8 mouse cellular contexts compared by ENCODE assay signal in the genomic region with DNA sequence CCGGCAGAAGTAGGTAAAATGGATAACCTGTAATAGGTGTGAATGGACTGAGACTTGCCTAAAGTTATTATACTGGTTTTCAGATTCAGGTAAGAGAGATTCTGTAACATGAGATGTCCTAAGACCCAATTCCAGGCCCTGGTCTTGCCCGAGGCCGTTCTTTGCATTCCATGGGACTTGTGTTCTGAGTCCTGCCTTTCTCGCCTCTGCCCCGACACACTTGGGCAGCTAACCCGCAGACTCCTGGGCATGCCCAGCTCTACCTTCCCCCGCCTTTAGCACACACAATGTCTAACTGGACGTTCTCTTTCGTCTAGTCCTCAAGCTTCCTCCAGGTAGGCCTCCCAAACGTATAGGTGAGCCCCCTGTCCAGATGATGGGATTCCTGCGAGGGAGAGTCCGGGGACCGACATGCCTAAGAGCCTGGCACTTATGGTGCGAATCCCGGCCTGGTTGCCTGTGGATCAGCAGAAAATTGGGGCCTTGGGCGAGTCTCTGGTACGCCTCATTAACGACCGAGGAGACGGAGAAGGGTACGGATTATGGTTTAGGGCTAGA. TPM values are rescaled to one million over a fixed set of nuclear protein-coding genes. Genes with fewer than 3 reads are reported as not detected.
DNase-seq lines count a peak whose midpoint lies in the region; ATAC-seq lines count a peak whose summit lies in the region.

No protein-coding gene starts in this region.

- H3K36me3 ChIP-seq in kidney, embryonic 14.5 days (ENCODE audit: control insufficient read depth, insufficient read depth, low read length): peaks cover 8% of the 10 kb centered on the region; the same call in 1 of the 2 replicates
- no peaks in the 10 kb centered on the region for H3K36me3 ChIP-seq in hindbrain, embryonic 12.5 days
- no peaks in the 10 kb centered on the region for H3K36me3 ChIP-seq in liver, embryonic 16.5 days (ENCODE audit: control insufficient read depth, insufficient read depth)

- peak overlapping the region; percentile 99 for H3K9ac ChIP-seq in kidney, embryonic 14.5 days (ENCODE audit: low read depth, low read length)
- H3K9ac ChIP-seq in hindbrain, embryonic 12.5 days: peak overlapping the region; percentile 89
- H3K9ac ChIP-seq in liver, embryonic 16.5 days (ENCODE audit: low read depth, low read length): peak overlapping the region; percentile 84

- H3K4me1 ChIP-seq in kidney, embryonic 14.5 days (ENCODE audit: control insufficient read depth, insufficient read depth, low read length): peaks cover 11% of the 10 kb centered on the region
- H3K4me1 ChIP-seq in hindbrain, embryonic 12.5 days: peaks cover 20% of the 10 kb centered on the region
- H3K4me1 ChIP-seq in liver, embryonic 16.5 days (ENCODE audit: control insufficient read depth, low read depth, low read length): peaks cover 19% of the 10 kb centered on the region

- peak overlapping the region; percentile 98 for H3K27ac ChIP-seq in kidney, embryonic 14.5 days (ENCODE audit: low read depth, low read length)
- peak overlapping the region; percentile 88 for H3K27ac ChIP-seq in hindbrain, embryonic 12.5 days
- peak overlapping the region; percentile 96 for H3K27ac ChIP-seq in liver, embryonic 16.5 days (ENCODE audit: low read length)

- WGBS in kidney, embryonic 14.5 days: 2% methylated on average over 21 of the region's 21 CpGs
- 3% methylated on average over 21 of the region's 21 CpGs for WGBS in hindbrain, embryonic 12.5 days
- WGBS in liver, embryonic 16.5 days (ENCODE audit: insufficient replicate concordance): 1% methylated on average over 21 of the region's 21 CpGs

- peak; percentile 50; the same call in 1 of the 2 replicates for ATAC-seq in kidney, embryonic 14.5 days (ENCODE audit: low FRiP score, low TSS enrichment)
- ATAC-seq in hindbrain, embryonic 12.5 days (ENCODE audit: low FRiP score): peak; percentile 76
- peak; percentile 25 for ATAC-seq in liver, embryonic 16.5 days (ENCODE audit: low read depth)

- no peaks in the 10 kb centered on the region for H3K9me3 ChIP-seq in kidney, embryonic 14.5 days (ENCODE audit: control insufficient read depth, low read length)
- H3K9me3 ChIP-seq in hindbrain, embryonic 12.5 days (replicated peaks): no peaks in the 10 kb centered on the region
- H3K9me3 ChIP-seq in liver, embryonic 16.5 days (replicated peaks; ENCODE audit: control insufficient read depth, low read length): no peaks in the 10 kb centered on the region

- no peak for DNase-seq in kidney, adult 18-20 months
- DNase-seq in adipocyte (ENCODE audit: low spot score): peak; percentile 64
- no peak for DNase-seq in right cerebral cortex, postnatal 14 days
- DNase-seq in spleen, adult 18-20 months: no peak
- no peak for DNase-seq in adrenal gland, adult 18-20 months (ENCODE audit: low spot score in 2 of 2)

- H3K4me3 ChIP-seq in kidney, embryonic 14.5 days (ENCODE audit: low read length): peak overlapping the region; percentile 99
- H3K4me3 ChIP-seq in hindbrain, embryonic 12.5 days: peak overlapping the region; percentile 97
- H3K4me3 ChIP-seq in liver, embryonic 16.5 days (ENCODE audit: low read depth, low read length): peak overlapping the region; percentile 99

- H3K27me3 ChIP-seq in kidney, embryonic 14.5 days (ENCODE audit: control insufficient read depth, insufficient read depth, low read length): no peaks in the 10 kb centered on the region
- no peaks in the 10 kb centered on the region for H3K27me3 ChIP-seq in hindbrain, embryonic 12.5 days
- no peaks in the 10 kb centered on the region for H3K27me3 ChIP-seq in liver, embryonic 16.5 days (ENCODE audit: control insufficient read depth, insufficient read depth, low read depth, low read length)

- peak overlapping the region; percentile 67 for H3K4me2 ChIP-seq in kidney, embryonic 14.5 days (replicated peaks; ENCODE audit: low read depth, low read length)
- peak overlapping the region; percentile 78 for H3K4me2 ChIP-seq in hindbrain, embryonic 12.5 days (replicated peaks)
- H3K4me2 ChIP-seq in liver, embryonic 16.5 days (ENCODE audit: low read depth, low read length): peak overlapping the region; percentile 89

RNA-seq across cellular contexts. Expression of a gene that starts 0.5 kb away (rescaled TPM):
- polyA plus RNA-seq in kidney, embryonic 14.5 days (2014; fragmentation: Nextera tagmentation; extraction: Ambion mirVana): 140 and 213 TPM in 2 replicates
- polyA plus RNA-seq in hindbrain, embryonic 12.5 days (2016; fragmentation: Nextera tagmentation; extraction: Ambion mirVana): 158 and 159 TPM in 2 replicates
- polyA plus RNA-seq in liver, embryonic 16.5 days (2015; fragmentation: Nextera tagmentation; extraction: Ambion mirVana): 68.3 and 68.4 TPM in 2 replicates
- 100 to 1,000 TPM; 101 to 105 TPM for total RNA-seq in adrenal gland, adult 18-20 months (2021)

RNA-seq across cellular contexts. Expression of a gene that starts 34.1 kb away (rescaled TPM):
- 17.7 and 18.4 TPM in 2 replicates for polyA plus RNA-seq in kidney, embryonic 14.5 days (2014; fragmentation: Nextera tagmentation; extraction: Ambion mirVana)
- 16.0 and 17.8 TPM in 2 replicates for polyA plus RNA-seq in hindbrain, embryonic 12.5 days (2016; fragmentation: Nextera tagmentation; extraction: Ambion mirVana)
- polyA plus RNA-seq in liver, embryonic 16.5 days (2015; fragmentation: Nextera tagmentation; extraction: Ambion mirVana): 3.2 and 3.3 TPM in 2 replicates
- 10 to 100 TPM; 28.9 to 29.5 TPM for total RNA-seq in adrenal gland, adult 18-20 months (2021)

RNA-seq across cellular contexts. Expression of a gene that starts 47.2 kb away (rescaled TPM):
- not detected in 2 replicates for polyA plus RNA-seq in kidney, embryonic 14.5 days (2014; fragmentation: Nextera tagmentation; extraction: Ambion mirVana)
- 0.09 and 0.25 TPM in 2 replicates for polyA plus RNA-seq in hindbrain, embryonic 12.5 days (2016; fragmentation: Nextera tagmentation; extraction: Ambion mirVana)
- polyA plus RNA-seq in liver, embryonic 16.5 days (2015; fragmentation: Nextera tagmentation; extraction: Ambion mirVana): not detected in 2 replicates
- total RNA-seq in adrenal gland, adult 18-20 months (2021): not detected

RNA-seq across cellular contexts. Expression of a gene that starts 47.4 kb away (rescaled TPM):
- 0.14 and 0.37 TPM in 2 replicates for polyA plus RNA-seq in kidney, embryonic 14.5 days (2014; fragmentation: Nextera tagmentation; extraction: Ambion mirVana)
- polyA plus RNA-seq in hindbrain, embryonic 12.5 days (2016; fragmentation: Nextera tagmentation; extraction: Ambion mirVana): 2.9 and 4.1 TPM in 2 replicates
- 0.02 and 0.11 TPM in 2 replicates for polyA plus RNA-seq in liver, embryonic 16.5 days (2015; fragmentation: Nextera tagmentation; extraction: Ambion mirVana)
- 1 to 10 TPM in 1 of 2 experiments, under 1 TPM in 1; 0.53 to 1.0 TPM for total RNA-seq in adrenal gland, adult 18-20 months (2021)

Comparison
In these comparisons a context has a peak if more than half of its experiments do, and no peak if none do; other contexts are left out.
1. ATAC-seq: peak in every context shown above with its lines; median percentile 76 in hindbrain, embryonic 12.5 days; 50 in kidney, embryonic 14.5 days; 25 in liver, embryonic 16.5 days.